In the genomic region with DNA sequence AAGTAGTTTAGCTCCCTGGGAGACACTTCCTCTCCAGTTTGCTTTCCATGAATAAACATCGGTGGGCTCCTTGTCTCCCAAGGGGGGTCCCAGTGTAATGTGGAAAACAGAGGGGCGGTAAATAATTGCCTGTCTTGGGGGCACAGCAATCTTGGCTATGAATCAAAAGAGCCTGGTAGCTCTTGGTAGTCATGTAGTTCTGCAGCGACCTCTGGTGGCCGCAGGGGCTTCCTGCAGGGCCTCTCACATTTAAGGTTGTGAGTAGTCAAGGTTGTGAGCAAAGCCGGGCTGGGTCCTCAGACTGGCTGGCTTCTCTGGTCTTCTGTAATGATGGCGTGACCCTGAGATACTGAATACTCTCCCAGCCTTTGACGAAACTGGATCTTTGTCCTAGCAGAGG, we compare ENCODE assay signal across 7 mouse cellular contexts. TPM values are rescaled to one million over a fixed set of nuclear protein-coding genes. Genes with fewer than 3 reads are reported as not detected.
DNase-seq lines count a peak whose midpoint lies in the region; ATAC-seq and TF ChIP-seq lines count a peak whose summit lies in the region.

No protein-coding gene starts in this region.

- no peak overlapping the region for H3K4me2 ChIP-seq in forebrain, embryonic 11.5 days (ENCODE audit: low read depth, low read length, severe bottlenecking)

- H3K4me3 ChIP-seq in forebrain, embryonic 11.5 days (ENCODE audit: low read depth, low read length) = no peak overlapping the region

- 0 out of 2 replicates have a peak, but pooled peaks have one; percentile 42 for ATAC-seq in forebrain, embryonic 11.5 days (replicated peaks; ENCODE audit: low FRiP score)

- TF ChIP-seq POLR2A in brain, embryonic 14.5 days (IDR thresholded peaks at IDR 0.05; ENCODE audit: borderline replicate concordance, extremely low read depth, insufficient read depth, insufficient read length, poor library complexity, severe bottlenecking) = no peak

- H3K9ac ChIP-seq in forebrain, embryonic 11.5 days (ENCODE audit: low read length) = no peak overlapping the region

- H3K27me3 ChIP-seq in forebrain, embryonic 11.5 days (ENCODE audit: control insufficient read depth, insufficient read depth, low read length) = no peaks in the 10 kb centered on the region

- no peak overlapping the region for H3K27ac ChIP-seq in forebrain, embryonic 11.5 days (ENCODE audit: low read depth, low read length)

- intact Hi-C loops in heart, postnatal 36 days (cut with DNase I) = loop anchor here (1.0 to 5.0 kb wide), 2 partner anchors 75 to 195 kb away; no protein-coding TSS in a partner anchor

- H3K4me1 ChIP-seq in forebrain, embryonic 11.5 days (replicated peaks; ENCODE audit: control insufficient read depth, insufficient read depth, low read length) = no peaks in the 10 kb centered on the region

- peaks cover under 1% of the 10 kb centered on the region for H3K36me3 ChIP-seq in forebrain, embryonic 11.5 days (ENCODE audit: control insufficient read depth, insufficient read depth, low read length)

- H3K9me3 ChIP-seq in forebrain, embryonic 11.5 days (ENCODE audit: control insufficient read depth, low read length) = no peaks in the 10 kb centered on the region

- WGBS in forebrain, embryonic 11.5 days = 32% methylated on average over 7 of the region's 7 CpGs

- peak; percentile 88 for DNase-seq in NIH3T3 (ENCODE audit: low read depth)
- peak; percentile 90 for DNase-seq in brain, embryonic 14.5 days (ENCODE audit: low read depth)
- peak; percentile 88 for DNase-seq in forebrain, embryonic 11.5 days (ENCODE audit: low spot score)
- DNase-seq in heart, postnatal 36 days = peak; percentile 43 to 71
- peak; percentile 65 for DNase-seq in layer of hippocampus, adult 9-11 months
- DNase-seq in lung, postnatal 36 days = peak; percentile 79
- peak; percentile 24 to 65 for DNase-seq in right cerebral cortex, postnatal 36 days (ENCODE audit: low spot score in 2 of 2)

- peak; percentile 95 for TF ChIP-seq CTCF in brain, embryonic 14.5 days (IDR thresholded peaks at IDR 0.05; ENCODE audit: borderline replicate concordance, extremely low read depth, insufficient read depth, insufficient read length)

RNA-seq across cellular contexts. Expression of a gene that starts 33.1 kb away (rescaled TPM):
- 5.2 and 8.2 TPM in 2 replicates for polyA plus RNA-seq in brain, embryonic 14.5 days (2012; rRNA removed)
- 21.4 and 21.7 TPM in 2 replicates for polyA plus RNA-seq in forebrain, embryonic 11.5 days (2014; fragmentation: Nextera tagmentation; extraction: Ambion mirVana)
- 1 to 10 TPM; 3.6 to 5.8 TPM for total RNA-seq in heart, postnatal 36 days (2021)

RNA-seq across cellular contexts. Expression of a gene that starts 50.1 kb away (rescaled TPM):
- not detected in 2 replicates for polyA plus RNA-seq in brain, embryonic 14.5 days (2012; rRNA removed)
- polyA plus RNA-seq in forebrain, embryonic 11.5 days (2014; fragmentation: Nextera tagmentation; extraction: Ambion mirVana) = not detected in 2 replicates
- total RNA-seq in heart, postnatal 36 days (2021) = not detected

RNA-seq across cellular contexts. Expression of a gene that starts 54.7 kb away (rescaled TPM):
- polyA plus RNA-seq in brain, embryonic 14.5 days (2012; rRNA removed) = not detected in 2 replicates
- not detected in 2 replicates for polyA plus RNA-seq in forebrain, embryonic 11.5 days (2014; fragmentation: Nextera tagmentation; extraction: Ambion mirVana)
- total RNA-seq in heart, postnatal 36 days (2021) = not detected
